Mouse (Mus musculus): ENCODE data around the gene Hcls1. TPM values are rescaled to one million over a fixed set of nuclear protein-coding genes. Genes with fewer than 3 reads are reported as not detected.

Gene Hcls1
- polyA plus RNA-seq, 1 experiment from 2014 or later: 5.7 TPM

- Histone ChIP-seq H3K4me2 (replicated peaks; ENCODE audit: low read depth, low read length) (no peak overlapping the region), H3K4me1 (ENCODE audit: insufficient read depth, low read length) (no peaks in the 10 kb centered on the region), H3K36me3 (ENCODE audit: insufficient read depth, low read length) (peaks cover 79% of the 10 kb centered on the region), H3K4me3 (ENCODE audit: low read length) (no peak overlapping the region), H3K9ac (replicated peaks; ENCODE audit: low read length) (no peak overlapping the region), H3K9me3 (ENCODE audit: low read length) (no peaks in the 10 kb centered on the region), H3K27me3 (ENCODE audit: insufficient read depth, low read length) (no peaks in the 10 kb centered on the region), H3K27ac (ENCODE audit: low read length) (no peak overlapping the region)
- WGBS: 89% methylated on average over 8 of the region's 8 CpGs
- ATAC-seq (ENCODE audit: low FRiP score, low TSS enrichment): no peak
These were observed 6.7 kb upstream of the Hcls1 start for GRCm38 (mm10) chr16:36928106-36928500.

- Histone ChIP-seq H3K36me3 (ENCODE audit: insufficient read depth, low read length) (peaks cover 77% of the 10 kb centered on the region), H3K4me2 (replicated peaks; ENCODE audit: low read depth, low read length) (no peak overlapping the region), H3K27ac (ENCODE audit: low read length) (no peak overlapping the region), H3K9me3 (ENCODE audit: low read length) (no peaks in the 10 kb centered on the region), H3K9ac (replicated peaks; ENCODE audit: low read length) (no peak overlapping the region), H3K4me1 (ENCODE audit: insufficient read depth, low read length) (no peaks in the 10 kb centered on the region), H3K27me3 (ENCODE audit: insufficient read depth, low read length) (no peaks in the 10 kb centered on the region), H3K4me3 (ENCODE audit: low read length) (no peak overlapping the region)
- WGBS: 91% methylated on average over 7 of the region's 7 CpGs
- no peak for ATAC-seq (ENCODE audit: low FRiP score, low TSS enrichment)
These were observed 5.6 kb upstream of the Hcls1 start for GRCm38 (mm10) chr16:36929216-36929615.

DNA sequence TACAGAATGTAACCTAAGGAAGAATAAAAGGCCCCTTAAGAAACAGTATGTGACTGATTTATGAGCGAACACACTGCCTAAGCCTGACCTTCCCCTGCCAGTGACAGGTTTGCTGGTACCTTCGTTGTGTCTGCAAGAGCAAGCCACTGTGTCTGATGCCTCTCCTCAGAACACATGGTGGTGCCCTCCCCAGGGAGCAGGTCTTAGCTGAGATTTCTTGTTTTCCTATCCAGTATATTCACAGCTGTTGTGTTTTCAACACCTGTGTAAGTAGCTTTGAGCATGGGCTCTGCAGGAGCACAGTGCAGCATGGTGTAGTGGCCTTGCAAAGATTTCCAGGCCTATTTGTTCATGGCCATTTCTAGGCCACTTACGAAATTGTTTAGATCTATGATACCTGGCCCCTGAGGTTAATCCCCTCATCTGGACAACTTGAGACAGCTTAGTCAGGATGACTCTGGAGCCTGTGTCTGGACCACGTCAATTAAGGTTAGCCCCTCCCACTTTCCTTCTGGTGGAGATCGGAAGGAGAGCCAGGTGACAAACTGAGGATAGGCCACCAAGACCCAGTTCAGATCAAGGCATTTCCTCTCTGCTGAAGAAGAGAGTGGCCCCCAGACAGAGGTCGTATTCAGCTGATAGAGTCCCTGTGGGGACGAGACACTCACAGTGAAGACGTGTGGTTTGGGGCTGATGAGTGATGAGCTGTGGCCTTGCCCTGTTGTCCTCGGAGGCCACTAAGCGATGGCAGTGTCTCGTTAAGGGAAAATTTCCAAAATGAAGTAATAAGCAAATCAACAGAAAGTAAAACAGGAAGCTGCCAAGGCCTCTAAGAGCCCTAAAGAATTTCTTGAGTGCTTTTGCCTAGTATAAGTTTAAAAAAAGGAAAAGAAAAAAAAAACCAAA is 4.3 kb upstream of the Hcls1 start:
- Histone ChIP-seq H3K27ac (ENCODE audit: low read length) (no peak overlapping the region), H3K9ac (replicated peaks; ENCODE audit: low read length) (no peak overlapping the region), H3K9me3 (ENCODE audit: low read length) (no peaks in the 10 kb centered on the region), H3K4me3 (ENCODE audit: low read length) (no peak overlapping the region), H3K27me3 (ENCODE audit: insufficient read depth, low read length) (no peaks in the 10 kb centered on the region), H3K36me3 (ENCODE audit: insufficient read depth, low read length) (peaks cover 68% of the 10 kb centered on the region), H3K4me1 (ENCODE audit: insufficient read depth, low read length) (no peaks in the 10 kb centered on the region), H3K4me2 (replicated peaks; ENCODE audit: low read depth, low read length) (no peak overlapping the region)
- 68% methylated on average over 11 of the region's 11 CpGs for WGBS
- ATAC-seq (ENCODE audit: low FRiP score, low TSS enrichment): no peak

- WGBS: 90% methylated on average over 10 of the region's 10 CpGs
These were observed 3.4 kb upstream of the Hcls1 start for GRCm38 (mm10) chr16:36931381-36931780.

GRCm38 (mm10) chr16:36931976-36932375 is 2.8 kb upstream of the Hcls1 start:
- Histone ChIP-seq H3K36me3 (ENCODE audit: insufficient read depth, low read length) (peaks cover 55% of the 10 kb centered on the region), H3K4me2 (replicated peaks; ENCODE audit: low read depth, low read length) (no peak overlapping the region), H3K9me3 (ENCODE audit: low read length) (no peaks in the 10 kb centered on the region), H3K27ac (ENCODE audit: low read length) (no peak overlapping the region), H3K27me3 (ENCODE audit: insufficient read depth, low read length) (no peaks in the 10 kb centered on the region), H3K4me1 (ENCODE audit: insufficient read depth, low read length) (no peaks in the 10 kb centered on the region), H3K4me3 (ENCODE audit: low read length) (no peak overlapping the region), H3K9ac (replicated peaks; ENCODE audit: low read length) (no peak overlapping the region)
- no peak for ATAC-seq (ENCODE audit: low FRiP score, low TSS enrichment)
- WGBS: 84% methylated on average over 3 of the region's 3 CpGs

More at GRCm38 (mm10) chr16:36931381-36931780, 3.4 kb upstream of the Hcls1 start:
- Histone ChIP-seq H3K27ac (ENCODE audit: low read length) (no peak overlapping the region), H3K27me3 (ENCODE audit: insufficient read depth, low read length) (no peaks in the 10 kb centered on the region), H3K9ac (replicated peaks; ENCODE audit: low read length) (no peak overlapping the region), H3K4me1 (ENCODE audit: insufficient read depth, low read length) (no peaks in the 10 kb centered on the region), H3K4me3 (ENCODE audit: low read length) (no peak overlapping the region), H3K9me3 (ENCODE audit: low read length) (no peaks in the 10 kb centered on the region), H3K4me2 (replicated peaks; ENCODE audit: low read depth, low read length) (no peak overlapping the region), H3K36me3 (ENCODE audit: insufficient read depth, low read length) (peaks cover 61% of the 10 kb centered on the region)
- no peak for ATAC-seq (ENCODE audit: low FRiP score, low TSS enrichment)

GRCm38 (mm10) chr16:36932546-36932945 is 2.2 kb upstream of the Hcls1 start:
- WGBS: 97% methylated on average over 6 of the region's 6 CpGs
- Histone ChIP-seq H3K4me2 (replicated peaks; ENCODE audit: low read depth, low read length) (no peak overlapping the region), H3K27me3 (ENCODE audit: insufficient read depth, low read length) (no peaks in the 10 kb centered on the region), H3K4me1 (ENCODE audit: insufficient read depth, low read length) (no peaks in the 10 kb centered on the region), H3K9me3 (ENCODE audit: low read length) (no peaks in the 10 kb centered on the region), H3K36me3 (ENCODE audit: insufficient read depth, low read length) (peaks cover 49% of the 10 kb centered on the region), H3K4me3 (ENCODE audit: low read length) (no peak overlapping the region), H3K9ac (replicated peaks; ENCODE audit: low read length) (no peak overlapping the region), H3K27ac (ENCODE audit: low read length) (no peak overlapping the region)
- no peak for ATAC-seq (ENCODE audit: low FRiP score, low TSS enrichment)

DNA sequence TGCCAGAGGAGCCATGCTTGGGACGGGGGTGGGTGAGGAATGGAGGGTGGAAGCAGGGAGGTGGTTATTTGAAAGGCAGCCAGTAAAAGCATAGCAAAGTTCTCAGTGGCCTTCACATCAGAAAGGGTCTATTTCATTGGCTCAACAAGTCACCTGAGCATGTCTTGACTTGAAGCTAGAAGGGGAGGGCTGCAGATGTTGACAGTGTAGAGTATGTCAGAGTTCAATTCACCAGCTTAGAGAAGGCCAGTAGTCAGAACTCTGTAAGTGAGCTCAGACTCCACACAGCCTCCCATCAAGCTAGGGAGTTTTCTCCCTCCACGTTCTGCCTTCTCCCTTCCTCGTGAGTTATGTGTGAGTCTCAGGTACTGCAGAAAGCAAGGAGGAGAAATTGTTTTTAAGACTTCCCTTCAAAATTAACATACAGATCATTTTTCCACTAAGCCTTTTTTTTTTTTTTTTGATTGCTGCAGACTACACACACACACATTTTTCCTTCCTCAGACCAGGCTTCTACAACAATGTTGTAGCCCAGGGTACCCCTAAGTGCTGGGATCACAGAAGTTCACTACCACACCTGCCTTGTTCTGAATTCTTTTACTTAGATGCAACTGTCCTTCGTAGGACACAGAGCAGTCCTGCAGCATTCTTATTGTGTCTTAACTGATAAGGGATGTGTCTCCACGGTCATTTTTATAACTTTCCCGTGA is 497 bp upstream of the Hcls1 start:
- WGBS: 40% methylated on average over 6 of the region's 6 CpGs
- Histone ChIP-seq H3K9ac (replicated peaks; ENCODE audit: low read length) (no peak overlapping the region), H3K36me3 (ENCODE audit: insufficient read depth, low read length) (peaks cover 33% of the 10 kb centered on the region), H3K4me3 (ENCODE audit: low read length) (no peak overlapping the region), H3K27ac (ENCODE audit: low read length) (peak overlapping the region; percentile 40; the same call in 1 of the 2 replicates), H3K9me3 (ENCODE audit: low read length) (no peaks in the 10 kb centered on the region), H3K4me2 (replicated peaks; ENCODE audit: low read depth, low read length) (no peak overlapping the region), H3K27me3 (ENCODE audit: insufficient read depth, low read length) (no peaks in the 10 kb centered on the region), H3K4me1 (ENCODE audit: insufficient read depth, low read length) (no peaks in the 10 kb centered on the region)
- peak; percentile 59 for ATAC-seq (ENCODE audit: low FRiP score, low TSS enrichment)

- Histone ChIP-seq H3K27ac (ENCODE audit: low read length) (no peak overlapping the region), H3K4me3 (ENCODE audit: low read length) (no peak overlapping the region), H3K27me3 (ENCODE audit: insufficient read depth, low read length) (no peaks in the 10 kb centered on the region), H3K4me1 (ENCODE audit: insufficient read depth, low read length) (no peaks in the 10 kb centered on the region), H3K36me3 (ENCODE audit: insufficient read depth, low read length) (peaks cover 18% of the 10 kb centered on the region), H3K9me3 (ENCODE audit: low read length) (no peaks in the 10 kb centered on the region), H3K9ac (replicated peaks; ENCODE audit: low read length) (no peak overlapping the region), H3K4me2 (replicated peaks; ENCODE audit: low read depth, low read length) (no peak overlapping the region)
- 85% methylated on average over 3 of the region's 3 CpGs for WGBS
- ATAC-seq (ENCODE audit: low FRiP score, low TSS enrichment): no peak
These were observed 1.0 kb downstream of the Hcls1 start for GRCm38 (mm10) chr16:36935814-36936213.

DNA sequence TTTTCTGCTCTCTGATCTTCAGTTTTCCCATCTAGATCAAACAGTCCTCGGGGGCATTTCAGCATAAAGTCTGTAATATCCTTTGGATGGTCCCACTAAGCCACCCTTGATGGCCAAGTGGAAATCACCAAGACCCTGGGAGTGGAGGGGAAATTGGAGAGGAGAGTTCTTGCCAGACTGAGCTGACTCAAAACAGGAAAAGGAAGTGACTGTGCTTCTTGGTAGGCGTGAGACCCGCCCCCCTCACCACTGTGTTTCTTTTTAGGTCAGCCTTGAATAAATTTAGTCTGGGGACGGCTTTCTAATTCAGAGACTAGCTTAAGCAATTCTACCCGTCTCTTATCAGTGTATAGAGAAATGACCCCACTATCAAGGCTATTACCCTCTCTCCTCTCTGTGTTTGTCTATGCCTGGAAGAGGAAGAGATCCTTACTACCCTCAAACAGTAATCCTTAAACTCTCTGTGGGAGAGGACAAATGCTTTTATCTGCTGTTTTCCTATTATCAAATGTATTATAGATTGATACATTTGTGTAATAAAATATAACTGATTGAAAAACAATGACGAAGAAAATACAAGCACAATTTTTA is 6.4 kb downstream of the Hcls1 start:
- Histone ChIP-seq H3K4me3 (ENCODE audit: low read length) (no peak overlapping the region), H3K27ac (ENCODE audit: low read length) (no peak overlapping the region), H3K27me3 (ENCODE audit: insufficient read depth, low read length) (no peaks in the 10 kb centered on the region), H3K9ac (replicated peaks; ENCODE audit: low read length) (no peak overlapping the region), H3K9me3 (ENCODE audit: low read length) (no peaks in the 10 kb centered on the region), H3K4me1 (ENCODE audit: insufficient read depth, low read length) (no peaks in the 10 kb centered on the region), H3K4me2 (replicated peaks; ENCODE audit: low read depth, low read length) (no peak overlapping the region), H3K36me3 (ENCODE audit: insufficient read depth, low read length) (no peaks in the 10 kb centered on the region)
- ATAC-seq (ENCODE audit: low FRiP score, low TSS enrichment): no peak
- 66% methylated on average over 6 of the region's 6 CpGs for WGBS

All from kidney, embryonic 16.5 days (tissue).